Mouse (Mus musculus) myocyte (in vitro differentiated cells): ENCODE measurements around the gene Mff.

Experiments used
- E2F4 ChIP-seq: IDR thresholded peaks from one replicate; pipeline ENCODE4 v1.6.1; 2011; ENCODE audit warnings: mild to moderate bottlenecking, control low read depth, moderate library complexity; ENCODE audit not compliant: insufficient read depth
- MAX ChIP-seq: IDR thresholded peaks from one replicate; pipeline ENCODE4 v1.6.1; 2011; ENCODE audit warnings: low read depth, mild to moderate bottlenecking, control low read depth
- MYOD1 ChIP-seq, 3 experiments: IDR thresholded peaks; one replicate each; pipeline ENCODE4 v1.6.1; 2011; ENCODE audit warnings: control low read depth in 2 of 3, low read depth in 2 of 3, mild to moderate bottlenecking in 2 of 3, moderate library complexity in 1 of 3; ENCODE audit not compliant: insufficient read length in 2 of 3, control insufficient read depth in 1 of 3
- POLR2A ChIP-seq: IDR thresholded peaks from one replicate; pipeline ENCODE4 v1.6.1; 2011; ENCODE audit warnings: low read depth, mild to moderate bottlenecking, control low read depth, moderate library complexity; ENCODE audit not compliant: insufficient read length
- POLR2AphosphoS2 ChIP-seq: IDR thresholded peaks from one replicate; pipeline ENCODE4 v1.6.1; 2011; ENCODE audit warnings: low read depth, control low read depth; ENCODE audit not compliant: insufficient read length
- TCF12 ChIP-seq: IDR thresholded peaks from one replicate; pipeline ENCODE4 v1.6.1; 2011; ENCODE audit warnings: mild to moderate bottlenecking, control low read depth; ENCODE audit not compliant: poor library complexity, insufficient read depth, severe bottlenecking
- TCF3 ChIP-seq: IDR thresholded peaks from one replicate; pipeline ENCODE4 v1.6.1; 2011; ENCODE audit warnings: low read depth, control low read depth; ENCODE audit not compliant: insufficient read length
- USF1 ChIP-seq: IDR thresholded peaks from one replicate; pipeline ENCODE4 v1.6.1; 2011; ENCODE audit warnings: low read depth, mild to moderate bottlenecking, control low read depth, moderate library complexity

DNA sequence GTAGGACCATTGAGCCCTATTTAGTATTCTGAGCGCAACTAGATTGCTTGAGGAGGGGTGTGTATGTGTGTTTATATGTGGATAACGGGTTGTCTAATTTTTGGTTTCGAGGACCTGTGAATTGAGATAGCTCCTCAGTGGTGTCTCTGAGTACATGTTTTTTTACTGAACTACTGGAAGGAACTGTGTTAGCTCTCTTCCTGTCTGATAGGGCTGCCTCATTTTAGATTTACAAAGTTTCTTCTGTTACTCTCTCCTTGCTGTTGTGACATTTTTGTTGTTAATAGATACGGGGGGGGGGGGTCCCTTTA, 1.1 kb downstream of the Mff start:
- TF ChIP-seq USF1 (no peak), POLR2AphosphoS2 (no peak), POLR2A (no peak), E2F4 (no peak), MYOD1 (IDR thresholded peaks at IDR 0.05; ENCODE audit: control insufficient read depth in 1 of 3, insufficient read length in 2 of 3, low read depth in 2 of 3) (no peak), TCF12 (no peak), MAX (no peak), TCF3 (no peak)
